ENCODE assay signal across 22 mouse cellular contexts in the genomic region with DNA sequence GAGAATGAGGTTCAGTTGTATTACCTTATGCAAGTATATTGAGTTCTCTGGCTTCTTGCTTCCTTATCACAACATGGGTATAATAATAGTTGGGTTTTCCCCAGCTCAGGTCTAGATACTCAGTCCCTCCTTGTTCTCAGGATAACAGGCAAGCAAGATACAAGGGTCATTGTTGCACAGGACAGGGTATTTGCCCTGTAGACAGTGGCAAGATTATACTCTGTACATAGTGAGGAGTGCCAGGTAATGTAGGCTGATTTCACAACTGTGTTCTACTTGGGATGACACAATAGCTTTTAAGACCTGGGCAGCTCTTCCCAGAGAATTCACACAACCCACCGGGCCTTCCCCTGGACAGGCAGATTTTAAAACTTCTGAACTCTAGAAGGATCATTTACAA. TPM values are rescaled to one million over a fixed set of nuclear protein-coding genes. Genes with fewer than 3 reads are reported as not detected.
DNase-seq lines count a peak whose midpoint lies in the region; ATAC-seq and TF ChIP-seq lines count a peak whose summit lies in the region.
"Had no signal": no experiment of that assay in that cellular context is flagged by ENCODE, and none has a peak within 500 bp of the region (broad histone marks: within the 10 kb centered on the region; RNA-seq: fewer than 3 reads in every experiment).

No protein-coding gene starts in this region.

- H3K4me3 ChIP-seq in lung, postnatal 0 days (ENCODE audit: low read depth, low read length), result no peak overlapping the region
- no peak overlapping the region for H3K4me3 ChIP-seq in intestine, embryonic 16.5 days (ENCODE audit: low read length)
- no peak overlapping the region for H3K4me3 ChIP-seq in stomach, embryonic 16.5 days (replicated peaks; ENCODE audit: low read length)
- H3K4me3 ChIP-seq: embryonic facial prominence, embryonic 12.5 days; forebrain, embryonic 12.5 days; heart, embryonic 10.5 days; hindbrain, embryonic 12.5 days had no signal

- H3K27me3 ChIP-seq in lung, postnatal 0 days (replicated peaks; ENCODE audit: insufficient read depth, low read length), result no peaks in the 10 kb centered on the region
- H3K27me3 ChIP-seq in intestine, embryonic 16.5 days (replicated peaks; ENCODE audit: control insufficient read depth, insufficient read depth, low read length), result no peaks in the 10 kb centered on the region
- no peaks in the 10 kb centered on the region for H3K27me3 ChIP-seq in stomach, embryonic 16.5 days (ENCODE audit: control insufficient read depth, insufficient read depth, low read length)
- H3K27me3 ChIP-seq: CH12.LX; embryonic facial prominence, embryonic 12.5 days; forebrain, embryonic 12.5 days; hindbrain, embryonic 12.5 days had no signal

- TF ChIP-seq CTCF in lung, postnatal 0 days (IDR thresholded peaks at IDR 0.05), result no peak

- no peak for TF ChIP-seq EP300 in lung, postnatal 0 days (IDR thresholded peaks at IDR 0.05)

- DNase-seq in lung, postnatal 0 days (ENCODE audit: low spot score), result no peak
- DNase-seq in lung, postnatal 4 days, result no peak
- no peak for DNase-seq in heart, adult 9 months (ENCODE audit: low spot score in 2 of 2)
- DNase-seq: adrenal gland, adult 8-10 months; adrenal gland, postnatal 36 days; cerebellum, adult 11 months; cerebellum, adult 9-10 months; cerebellum, postnatal 25 days; gastrocnemius, postnatal 10 days; heart, postnatal 10 days; heart, postnatal 4 days had no signal

- H3K9ac ChIP-seq in lung, postnatal 0 days (replicated peaks; ENCODE audit: low read depth), result no peak overlapping the region
- H3K9ac ChIP-seq in intestine, embryonic 16.5 days (ENCODE audit: low read depth, low read length), result no peak overlapping the region
- H3K9ac ChIP-seq in stomach, embryonic 16.5 days (ENCODE audit: low read length), result no peak overlapping the region
- H3K9ac ChIP-seq: embryonic facial prominence, embryonic 12.5 days; forebrain, embryonic 12.5 days; hindbrain, embryonic 12.5 days had no signal

- H3K27ac ChIP-seq in lung, postnatal 0 days (ENCODE audit: low read length), result no peak overlapping the region
- peak overlapping the region; percentile 67 for H3K27ac ChIP-seq in intestine, embryonic 16.5 days (ENCODE audit: low read length)
- H3K27ac ChIP-seq in stomach, embryonic 16.5 days (ENCODE audit: low read length), result peak overlapping the region; percentile 37; the same call in 1 of the 2 replicates
- H3K27ac ChIP-seq: embryonic facial prominence, embryonic 12.5 days; forebrain, embryonic 12.5 days; heart, embryonic 10.5 days; hindbrain, embryonic 12.5 days had no signal

- ATAC-seq in lung, postnatal 0 days, result 0 out of 2 replicates have a peak, but pooled peaks have one; percentile 35
- ATAC-seq in intestine, embryonic 16.5 days, result peak; percentile 98
- ATAC-seq in stomach, embryonic 16.5 days (ENCODE audit: insufficient read depth, low FRiP score), result peak; percentile 73; the same call in 1 of the 2 replicates
- ATAC-seq in activated CD4-positive, CD25-positive, alpha-beta regulatory T cell, adult 4 months, result no peak
- ATAC-seq: forebrain, embryonic 16.5 days; hindbrain, embryonic 16.5 days; Patski had no signal

- no peak overlapping the region for H3K4me2 ChIP-seq in lung, postnatal 0 days (replicated peaks; ENCODE audit: low read depth, low read length)
- no peak overlapping the region for H3K4me2 ChIP-seq in intestine, embryonic 16.5 days (ENCODE audit: low read depth, low read length)
- no peak overlapping the region for H3K4me2 ChIP-seq in stomach, embryonic 16.5 days (ENCODE audit: low read depth, low read length)
- H3K4me2 ChIP-seq: embryonic facial prominence, embryonic 12.5 days; forebrain, embryonic 12.5 days; hindbrain, embryonic 12.5 days had no signal

- WGBS in lung, postnatal 0 days, result 69% methylated on average over 1 of the region's 1 CpGs
- WGBS in intestine, embryonic 16.5 days, result 68% methylated on average over 1 of the region's 1 CpGs
- 81% methylated on average over 1 of the region's 1 CpGs for WGBS in stomach, embryonic 16.5 days

- no peaks in the 10 kb centered on the region for H3K9me3 ChIP-seq in lung, postnatal 0 days (ENCODE audit: low read length)
- H3K9me3 ChIP-seq in intestine, embryonic 16.5 days (ENCODE audit: control insufficient read depth, low read length), result no peaks in the 10 kb centered on the region
- no peaks in the 10 kb centered on the region for H3K9me3 ChIP-seq in stomach, embryonic 16.5 days (replicated peaks; ENCODE audit: control insufficient read depth, low read length)
- H3K9me3 ChIP-seq: embryonic facial prominence, embryonic 12.5 days; forebrain, embryonic 12.5 days; heart, embryonic 10.5 days; hindbrain, embryonic 12.5 days had no signal

- H3K36me3 ChIP-seq in lung, postnatal 0 days (ENCODE audit: insufficient read depth, low read length), result no peaks in the 10 kb centered on the region
- no peaks in the 10 kb centered on the region for H3K36me3 ChIP-seq in intestine, embryonic 16.5 days (ENCODE audit: control insufficient read depth, insufficient read depth, low read length)
- no peaks in the 10 kb centered on the region for H3K36me3 ChIP-seq in stomach, embryonic 16.5 days (ENCODE audit: control insufficient read depth, insufficient read depth, low read length)
- H3K36me3 ChIP-seq: embryonic facial prominence, embryonic 12.5 days; forebrain, embryonic 12.5 days; heart, embryonic 10.5 days; hindbrain, embryonic 12.5 days had no signal

- no peaks in the 10 kb centered on the region for H3K4me1 ChIP-seq in lung, postnatal 0 days (ENCODE audit: insufficient read depth, low read depth, low read length)
- H3K4me1 ChIP-seq in intestine, embryonic 16.5 days (ENCODE audit: control insufficient read depth, insufficient read depth, low read length), result no peaks in the 10 kb centered on the region
- no peaks in the 10 kb centered on the region; the same call in 1 of the 2 replicates for H3K4me1 ChIP-seq in stomach, embryonic 16.5 days (ENCODE audit: control insufficient read depth, insufficient read depth, low read length)
- H3K4me1 ChIP-seq: embryonic facial prominence, embryonic 12.5 days; forebrain, embryonic 12.5 days; heart, embryonic 10.5 days had no signal

RNA-seq across cellular contexts. Expression of a gene that starts 27.6 kb away (rescaled TPM):
- 5.4 and 6.0 TPM in 2 replicates for polyA plus RNA-seq in lung, postnatal 0 days (2015; fragmentation: Nextera tagmentation; extraction: Ambion mirVana)
- 48.7 and 50.1 TPM in 2 replicates for polyA plus RNA-seq in intestine, embryonic 16.5 days (2015; fragmentation: Nextera tagmentation; extraction: Ambion mirVana)
- 20.3 and 27.1 TPM in 2 replicates for polyA plus RNA-seq in stomach, embryonic 16.5 days (2015; fragmentation: Nextera tagmentation; extraction: Ambion mirVana)
- 10 to 100 TPM in 1 of 2 experiments, 1 to 10 TPM in 1; 7.8 to 10.5 TPM for polyA plus RNA-seq in activated CD4-positive, CD25-positive, alpha-beta regulatory T cell, adult 4 months (2017; shearing (Covaris generic))
